Mouse (Mus musculus) MEL (cell line): ENCODE results near the gene Fxr2. TPM values are rescaled to one million over a fixed set of nuclear protein-coding genes. Genes with fewer than 3 reads are reported as not detected.
A peak's percentile ranks its signal among the peaks of the same experiment; 100 is the strongest.

Experiments
- DNase-seq: peaks from one replicate; pipeline ENCODE4 v3.0.0; 2011; ENCODE audit warnings: low read depth, low spot score
- H3K27ac ChIP-seq: 2 replicates; pipeline ENCODE4 v1.5.1; 2012; ENCODE audit warnings: low read depth, mild to moderate bottlenecking, control low read depth, low read length, moderate library complexity; ENCODE audit not compliant: control insufficient read depth
- H3K27me3 ChIP-seq, 2 experiments: fragments of 150-350 bp in 1 of 2; sonication (generic) in 1 of 2; 2 replicates each; pipeline ENCODE4 v1.6.1; 2012; ENCODE audit warnings: low read length in 2 of 2, mild to moderate bottlenecking in 2 of 2, improper control_type of control experiment in 1 of 2, moderate library complexity in 1 of 2; ENCODE audit not compliant: insufficient read depth in 2 of 2, control insufficient read depth in 1 of 2
- H3K36me3 ChIP-seq, 2 experiments: 2 replicates each; pipeline ENCODE4 v1.6.1; 2012 to 2014; ENCODE audit warnings: low read length in 2 of 2, improper control_type of control experiment in 1 of 2, inconsistent platforms in 1 of 2, mild to moderate bottlenecking in 1 of 2; ENCODE audit not compliant: insufficient read depth in 2 of 2, control insufficient read depth in 1 of 2
- H3K4me1 ChIP-seq, 2 experiments: fragments of 150-350 bp in 1 of 2; sonication (generic) in 1 of 2; 2 replicates each; pipeline ENCODE4 v1.6.1; 2012; ENCODE audit warnings: low read length in 2 of 2, improper control_type of control experiment in 1 of 2, mild to moderate bottlenecking in 1 of 2; ENCODE audit not compliant: insufficient read depth in 2 of 2, control insufficient read depth in 1 of 2
- H3K4me3 ChIP-seq, 2 experiments: fragments of 150-350 bp in 1 of 2; sonication (generic) in 1 of 2; 2 replicates each; pipeline ENCODE4 v1.5.1; 2012; ENCODE audit warnings: low read depth in 2 of 2, low read length in 2 of 2, mild to moderate bottlenecking in 2 of 2, moderate library complexity in 2 of 2, control low read depth in 1 of 2, improper control_type of control experiment in 1 of 2; ENCODE audit not compliant: control insufficient read depth in 1 of 2, insufficient read depth in 1 of 2
- H3K79me2 ChIP-seq: 2 replicates; pipeline ENCODE4 v1.6.1; 2012; ENCODE audit warnings: mild to moderate bottlenecking, low read length, moderate library complexity; ENCODE audit not compliant: control insufficient read depth, poor library complexity, insufficient read depth
- H3K9ac ChIP-seq: 2 replicates; pipeline ENCODE4 v1.6.1; 2012; ENCODE audit warnings: low read depth, mild to moderate bottlenecking, control low read depth, low read length, moderate library complexity; ENCODE audit not compliant: control insufficient read depth, poor library complexity, severe bottlenecking
- H3K9me3 ChIP-seq: fragments of 150-350 bp; sonication (generic); replicated peaks from 2 replicates; pipeline ENCODE4 v1.6.1; 2012; ENCODE audit warnings: mild to moderate bottlenecking, low read length, improper control_type of control experiment, moderate library complexity; ENCODE audit not compliant: insufficient read depth
- BHLHE40 ChIP-seq: IDR thresholded peaks from 2 replicates; pipeline ENCODE4 v1.6.1; 2012; ENCODE audit warnings: low read depth, mild to moderate bottlenecking, inconsistent platforms, low read length, improper control_type of control experiment, borderline replicate concordance
- EP300 ChIP-seq, 2 experiments: IDR thresholded peaks; 2 replicates each; pipeline ENCODE4 v1.6.1; 2011; ENCODE audit warnings: improper control_type of control experiment in 2 of 2, low read length in 2 of 2, low read depth in 1 of 2, mild to moderate bottlenecking in 1 of 2
- ETS1 ChIP-seq: IDR thresholded peaks from 2 replicates; pipeline ENCODE4 v1.6.1; 2012; ENCODE audit warnings: low read depth, mild to moderate bottlenecking, inconsistent platforms, low read length, improper control_type of control experiment, moderate library complexity
- GABPA ChIP-seq: IDR thresholded peaks from 2 replicates; pipeline ENCODE4 v1.6.1; 2012; ENCODE audit warnings: low read depth, mild to moderate bottlenecking, inconsistent platforms, low read length, improper control_type of control experiment, moderate library complexity
- JUND ChIP-seq: IDR thresholded peaks from 2 replicates; pipeline ENCODE4 v1.6.1; 2011; ENCODE audit warnings: low read depth, mild to moderate bottlenecking, improper control_type of control experiment, low read length
- MAX ChIP-seq: IDR thresholded peaks from 2 replicates; pipeline ENCODE4 v1.6.1; 2011; ENCODE audit warnings: low read length, improper control_type of control experiment
- MAZ ChIP-seq: IDR thresholded peaks from 2 replicates; pipeline ENCODE4 v1.6.1; 2012; ENCODE audit warnings: low read depth, mild to moderate bottlenecking, inconsistent platforms, low read length, improper control_type of control experiment
- MXI1 ChIP-seq: IDR thresholded peaks from 2 replicates; pipeline ENCODE4 v1.6.1; 2011; ENCODE audit warnings: mild to moderate bottlenecking, low read depth, low read length, improper control_type of control experiment
- MYC ChIP-seq: IDR thresholded peaks from 2 replicates; pipeline ENCODE4 v1.6.1; 2011; ENCODE audit warnings: low read depth, mild to moderate bottlenecking, low read length, improper control_type of control experiment, moderate library complexity
- NELFE ChIP-seq: IDR thresholded peaks from 2 replicates; pipeline ENCODE4 v1.6.1; 2011; ENCODE audit warnings: low read depth, low read length, improper control_type of control experiment
- RAD21 ChIP-seq: IDR thresholded peaks from 2 replicates; pipeline ENCODE4 v1.6.1; 2011; ENCODE audit warnings: mild to moderate bottlenecking, low read depth, low read length, improper control_type of control experiment
- SMC3 ChIP-seq: IDR thresholded peaks from 2 replicates; pipeline ENCODE4 v1.6.1; 2011; ENCODE audit warnings: low read depth, low read length, improper control_type of control experiment
- TAL1 ChIP-seq: IDR thresholded peaks from 2 replicates; pipeline ENCODE4 v1.6.1; 2012; ENCODE audit warnings: mild to moderate bottlenecking, inconsistent platforms, low read length, moderate library complexity, mixed read lengths
- TBP ChIP-seq: IDR thresholded peaks from 2 replicates; pipeline ENCODE4 v1.8.0; 2011; ENCODE audit warnings: low read depth, low read length, improper control_type of control experiment
- UBTF ChIP-seq: IDR thresholded peaks from 2 replicates; pipeline ENCODE4 v1.6.1; 2012; ENCODE audit warnings: low read depth, mild to moderate bottlenecking, inconsistent platforms, low read length, improper control_type of control experiment, moderate library complexity, borderline replicate concordance; ENCODE audit not compliant: insufficient read depth
- USF1 ChIP-seq: IDR thresholded peaks from 2 replicates; pipeline ENCODE4 v1.6.1; 2014; ENCODE audit warnings: low read depth, mild to moderate bottlenecking, inconsistent platforms, low read length, improper control_type of control experiment, moderate library complexity
- USF2 ChIP-seq, 2 experiments: IDR thresholded peaks; 2 replicates each; pipeline ENCODE4 v1.6.1; 2011 to 2012; ENCODE audit warnings: improper control_type of control experiment in 2 of 2, low read length in 2 of 2, borderline replicate concordance in 1 of 2, inconsistent platforms in 1 of 2, low read depth in 1 of 2, mild to moderate bottlenecking in 1 of 2; ENCODE audit not compliant: insufficient read depth in 1 of 2
- ZC3H11A ChIP-seq: IDR thresholded peaks from 2 replicates; pipeline ENCODE4 v1.6.1; 2012; ENCODE audit warnings: low read depth, mild to moderate bottlenecking, inconsistent platforms, low read length, improper control_type of control experiment
- ZNF384 ChIP-seq: IDR thresholded peaks from 2 replicates; pipeline ENCODE4 v1.6.1; 2012; ENCODE audit warnings: low read depth, mild to moderate bottlenecking, inconsistent platforms, low read length, improper control_type of control experiment
- polyA plus RNA-seq, 2 experiments: library from polyadenylated mRNA; stranded (reverse) in 1 of 2; unstranded in 1 of 2; fragments of >175 nt in 1 of 2; fragments of >200 nt in 1 of 2; gene quantifications; 2 replicates each; pipeline versions ENCODE4 v1.2.1 to v1.2.4; 2012; ENCODE audit warnings: low replicate concordance in 2 of 2, low read depth in 1 of 2; ENCODE audit not compliant: insufficient read length in 2 of 2, insufficient read depth in 1 of 2, missing spikeins in 1 of 2
- total RNA-seq: library from RNA; depleted of rRNA; stranded (reverse); fragments of 300-350 nt; gene quantifications from 2 replicates; pipeline ENCODE4 v1.2.3, GENCODE M21; 2012

Fxr2 gene
- total and polyA plus RNA-seq, 3 experiments, result 95.1 to 97.6 TPM; not detected in 1

- Histone ChIP-seq H3K36me3 (peaks cover 0 to 11% of the 10 kb centered on the region in 2 experiments; a peak in 2 of 4 replicates), H3K27me3 (no peaks in the 10 kb centered on the region), H3K79me2 (peaks cover 20% of the 10 kb centered on the region), H3K27ac (no peak overlapping the region), H3K4me3 (no peak overlapping the region), H3K9me3 (no peaks in the 10 kb centered on the region), H3K4me1 (peaks cover 4 to 12% of the 10 kb centered on the region in 2 experiments; a peak in 3 of 4 replicates), H3K9ac (no peak overlapping the region)
- TF ChIP-seq TAL1 (no peak), RAD21 (no peak), ETS1 (no peak), MYC (no peak), JUND (no peak), ZNF384 (no peak), TBP (no peak), MXI1 (no peak), SMC3 (no peak), NELFE (no peak), GABPA (no peak), MAX (no peak), USF2 (IDR thresholded peaks at IDR 0.05; ENCODE audit: borderline replicate concordance in 1 of 2, insufficient read depth in 1 of 2, low read depth in 1 of 2, low read length in 2 of 2) (no peak), USF1 (no peak), MAZ (no peak), BHLHE40 (no peak), UBTF (no peak), ZC3H11A (no peak)
- DNase-seq, result no peak
Measured at GRCm38 (mm10) chr11:69684936-69685335, 52.1 kb downstream of the Fxr2 start.

GRCm38 (mm10) chr11:69685526-69686148 is 52.8 kb downstream of the Fxr2 start, which contains the start of gene Tnfsf13:
Gene Tnfsf13 (minus strand): TSS chr11:69685784.
- no peak for TF ChIP-seq EP300 (IDR thresholded peaks at IDR 0.05; ENCODE audit: low read depth in 1 of 2, low read length in 2 of 2)
- Histone ChIP-seq H3K36me3 (peaks cover 0 to 7% of the 10 kb centered on the region in 2 experiments; a peak in 2 of 4 replicates), H3K27me3 (no peaks in the 10 kb centered on the region), H3K9ac (peak within 1 kb of the TSS; percentile 9; the same call in 1 of the 2 replicates), H3K9me3 (no peaks in the 10 kb centered on the region), H3K79me2 (peaks cover 12% of the 10 kb centered on the region), H3K4me1 (peaks cover 3 to 9% of the 10 kb centered on the region in 2 experiments; a peak in 3 of 4 replicates), H3K4me3 (no peak within 1 kb of the TSS), H3K27ac (no peak within 1 kb of the TSS)
- DNase-seq, result peak; percentile 52
